Mouse (Mus musculus) heart, adult 2 months (tissue): ENCODE data around the gene Kcnb1. TPM values are rescaled to one million over a fixed set of nuclear protein-coding genes. Genes with fewer than 3 reads are reported as not detected.

Experiments
- DNase-seq, 2 experiments: peaks; one replicate each; pipeline ENCODE4 v3.0.0; 2021
- H3K27ac ChIP-seq: fragments of 200-600 bp; 2 replicates; pipeline ENCODE4 v1.8.1; 2022
- H3K27me3 ChIP-seq: fragments of 200-500 bp; 2 replicates; pipeline ENCODE4 v1.6.1; 2012; ENCODE audit warnings: mild to moderate bottlenecking, low read length, inconsistent platforms, mixed read lengths; ENCODE audit not compliant: control insufficient read depth, insufficient read depth
- H3K36me3 ChIP-seq: fragments of 200-500 bp; 2 replicates; pipeline ENCODE4 v1.6.1; 2012; ENCODE audit warnings: low read length, inconsistent platforms; ENCODE audit not compliant: control insufficient read depth, insufficient read depth
- H3K4me1 ChIP-seq: fragments of 200-500 bp; 2 replicates; pipeline ENCODE4 v1.6.1; 2011; ENCODE audit warnings: low read length; ENCODE audit not compliant: control insufficient read depth, insufficient read depth
- H3K4me3 ChIP-seq: fragments of 200-600 bp; 2 replicates; pipeline ENCODE4 v1.8.1; 2022
- H3K79me2 ChIP-seq: fragments of 200-500 bp; replicated peaks from 2 replicates; pipeline ENCODE4 v1.6.1; 2012; ENCODE audit warnings: mild to moderate bottlenecking, inconsistent platforms, low read length, moderate library complexity, mixed read lengths; ENCODE audit not compliant: control insufficient read depth, insufficient read depth
- H3K9ac ChIP-seq: fragments of 200-500 bp; 2 replicates; pipeline ENCODE4 v1.6.1; 2012; ENCODE audit warnings: low read depth, mild to moderate bottlenecking, control low read depth, inconsistent platforms, low read length, mixed read lengths
- CTCF ChIP-seq: fragments of 200-600 bp; IDR thresholded peaks from 2 replicates; pipeline ENCODE4 v1.8.1; 2022; ENCODE audit warnings: antibody characterized with exemption, mild to moderate bottlenecking, moderate library complexity
- EP300 ChIP-seq: fragments of 200-500 bp; IDR thresholded peaks from 2 replicates; pipeline ENCODE4 v1.6.1; 2011; ENCODE audit warnings: low read depth, low read length, control low read depth; ENCODE audit not compliant: insufficient read depth
- POLR2A ChIP-seq: fragments of 200-500 bp; IDR thresholded peaks from 2 replicates; pipeline ENCODE4 v1.6.1; 2011; ENCODE audit warnings: mild to moderate bottlenecking, low read depth, low read length, control low read depth; ENCODE audit not compliant: insufficient read depth
- WGBS: fragments of 180-500 bp; shearing (Covaris S2); methylation state at CpG from one replicate; pipeline ENCODE4 v1.1.7; 2018; 5-methylcytosine and 5-hydroxymethylcytosine counted together
- intact Hi-C: fragments of 180-260 bp; cut with DNase I; formaldehyde crosslinking; loops from one replicate; pipeline ENCODE4 v1.15.1; 2025
- polyA plus RNA-seq: library from polyadenylated mRNA; depleted of rRNA; stranded (reverse); fragments of >200 nt; gene quantifications from 2 replicates; pipeline ENCODE4 v1.2.3, GENCODE M21; 2012
- total RNA-seq, 2 experiments: library from RNA; stranded (reverse); gene quantifications; 2 replicates each; pipeline ENCODE4 v1.2.3; 2021

Gene Kcnb1
- total and polyA plus RNA-seq, 3 experiments, result 17.2 to 38.8 (median 32.8) TPM

GRCm38 (mm10) chr2:167076759-167077158 lies 113.2 kb downstream of the Kcnb1 start:
- intact Hi-C loops, result no loop called here
- 83% methylated on average over 2 of the region's 2 CpGs for WGBS
- Histone ChIP-seq H3K27me3 (no peaks in the 10 kb centered on the region), H3K27ac (no peak overlapping the region), H3K9ac (no peak overlapping the region), H3K36me3 (no peaks in the 10 kb centered on the region; the same call in 1 of the 2 replicates), H3K4me1 (peaks cover 9% of the 10 kb centered on the region), H3K4me3 (no peak overlapping the region), H3K79me2 (no peaks in the 10 kb centered on the region)
- DNase-seq, result no peak
- TF ChIP-seq CTCF (no peak), EP300 (no peak), POLR2A (no peak)

DNA sequence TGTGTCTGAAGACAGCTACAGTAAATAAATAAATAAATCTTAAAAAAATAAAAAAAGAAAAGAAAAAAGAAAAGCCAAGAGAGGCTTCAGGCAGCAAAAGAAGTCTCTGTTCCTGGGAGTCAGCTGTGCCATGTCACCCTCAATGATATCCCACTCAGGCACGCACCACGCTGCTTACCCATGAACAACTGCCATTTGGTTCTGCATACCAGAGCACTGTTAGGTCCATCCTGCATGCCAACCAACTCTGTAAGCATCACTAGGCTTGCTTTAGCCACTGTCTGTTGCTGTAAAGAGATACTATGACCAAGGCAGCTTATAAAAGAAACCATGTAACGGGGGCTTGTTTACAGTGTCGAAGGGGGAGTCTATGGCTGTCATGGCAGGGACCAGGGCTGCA lies 113.6 kb downstream of the Kcnb1 start:
- Histone ChIP-seq H3K27me3 (no peaks in the 10 kb centered on the region), H3K79me2 (no peaks in the 10 kb centered on the region), H3K4me3 (no peak overlapping the region), H3K9ac (no peak overlapping the region), H3K27ac (no peak overlapping the region), H3K36me3 (no peaks in the 10 kb centered on the region; the same call in 1 of the 2 replicates), H3K4me1 (peaks cover 9% of the 10 kb centered on the region)
- intact Hi-C loops, result no loop called here
- DNase-seq, result no peak
- 95% methylated on average over 4 of the region's 4 CpGs for WGBS
- TF ChIP-seq EP300 (no peak), POLR2A (no peak), CTCF (no peak)

DNA sequence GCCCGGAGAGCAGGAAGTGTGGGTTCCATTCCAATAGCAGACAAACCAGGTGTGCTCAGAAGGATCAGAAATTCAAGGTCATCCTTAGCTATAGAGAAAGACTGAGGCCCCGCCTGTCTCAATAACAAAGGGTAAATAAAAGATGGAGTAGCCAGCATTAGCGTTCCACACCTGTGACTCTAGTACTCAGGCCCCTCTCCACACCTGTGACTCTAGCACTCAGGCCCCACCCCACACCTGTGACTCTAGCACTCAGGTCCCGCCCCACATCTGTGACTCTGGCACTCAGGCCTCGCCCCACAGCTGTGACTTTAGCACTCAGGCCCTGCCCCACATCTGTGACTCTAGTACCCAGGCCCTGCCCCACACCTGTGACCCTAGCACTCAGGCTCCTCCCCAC lies 115.4 kb downstream of the Kcnb1 start:
- DNase-seq, result no peak
- intact Hi-C loops, result no loop called here
- H3K4me3 ChIP-seq, result no peak overlapping the region
- no peak for TF ChIP-seq POLR2A
- no peak for TF ChIP-seq CTCF
- no peak for TF ChIP-seq EP300
- H3K27me3 ChIP-seq, result no peaks in the 10 kb centered on the region
- H3K9ac ChIP-seq, result no peak overlapping the region
- H3K27ac ChIP-seq, result no peak overlapping the region
- peaks cover 8% of the 10 kb centered on the region for H3K4me1 ChIP-seq
- H3K79me2 ChIP-seq, result no peaks in the 10 kb centered on the region
- WGBS, result 88% methylated on average over 5 of the region's 5 CpGs
- no peaks in the 10 kb centered on the region; the same call in 1 of the 2 replicates for H3K36me3 ChIP-seq

- DNase-seq, result peak; percentile 92 to 95
- intact Hi-C loops, result loop anchor here (1.0 to 2.0 kb wide), 3 partner anchors 40 to 207 kb away; no protein-coding TSS in a partner anchor
- peak overlapping the region; percentile 45; the same call in 1 of the 2 replicates for H3K27ac ChIP-seq
Measured at GRCm38 (mm10) chr2:167071641-167072601, 118.0 kb downstream of the Kcnb1 start.

GRCm38 (mm10) chr2:167071266-167071640 lies 118.7 kb downstream of the Kcnb1 start:
- no peaks in the 10 kb centered on the region for H3K79me2 ChIP-seq
- H3K4me3 ChIP-seq, result peak overlapping the region; percentile 65
- no peak for TF ChIP-seq POLR2A
- TF ChIP-seq CTCF, result no peak
- TF ChIP-seq EP300, result no peak
- 13% methylated on average over 12 of the region's 12 CpGs for WGBS
- peaks cover 1% of the 10 kb centered on the region; the same call in 1 of the 2 replicates for H3K4me1 ChIP-seq
- H3K27ac ChIP-seq, result peak overlapping the region; percentile 45; the same call in 1 of the 2 replicates
- peak overlapping the region; percentile 4; the same call in 1 of the 2 replicates for H3K9ac ChIP-seq
- no peaks in the 10 kb centered on the region for H3K36me3 ChIP-seq
- no peak for DNase-seq
- intact Hi-C loops, result no loop called here
- no peaks in the 10 kb centered on the region for H3K27me3 ChIP-seq

More at GRCm38 (mm10) chr2:167071641-167072601, 118.0 kb downstream of the Kcnb1 start:
- Histone ChIP-seq H3K36me3 (no peaks in the 10 kb centered on the region), H3K4me3 (peak overlapping the region; percentile 65), H3K4me1 (peaks cover 1% of the 10 kb centered on the region; the same call in 1 of the 2 replicates), H3K27me3 (no peaks in the 10 kb centered on the region), H3K79me2 (no peaks in the 10 kb centered on the region), H3K9ac (peak overlapping the region; percentile 58)
- TF ChIP-seq CTCF, result no peak
- peak; percentile 19 for TF ChIP-seq POLR2A
- TF ChIP-seq EP300, result peak; percentile 98
- WGBS, result 7% methylated on average over 22 of the region's 22 CpGs
